Mouse (Mus musculus) thymus, adult 2 months (tissue): ENCODE results near the gene Ly6g5b.

Experiments used
- CTCF ChIP-seq: fragments of 200-500 bp; IDR thresholded peaks from 2 replicates; pipeline ENCODE4 v1.5.1; 2012; ENCODE audit warnings: mild to moderate bottlenecking, control low read depth, low read length, moderate library complexity, borderline replicate concordance; ENCODE audit not compliant: control insufficient read depth, poor library complexity, insufficient read depth; ENCODE audit errors: extremely low read depth
- POLR2A ChIP-seq: fragments of 200-500 bp; IDR thresholded peaks from 2 replicates; pipeline ENCODE4 v1.6.1; 2012; ENCODE audit warnings: mild to moderate bottlenecking, low read length, control low read depth, moderate library complexity; ENCODE audit not compliant: control insufficient read depth, poor library complexity, insufficient read depth; ENCODE audit errors: extremely low read depth

DNA sequence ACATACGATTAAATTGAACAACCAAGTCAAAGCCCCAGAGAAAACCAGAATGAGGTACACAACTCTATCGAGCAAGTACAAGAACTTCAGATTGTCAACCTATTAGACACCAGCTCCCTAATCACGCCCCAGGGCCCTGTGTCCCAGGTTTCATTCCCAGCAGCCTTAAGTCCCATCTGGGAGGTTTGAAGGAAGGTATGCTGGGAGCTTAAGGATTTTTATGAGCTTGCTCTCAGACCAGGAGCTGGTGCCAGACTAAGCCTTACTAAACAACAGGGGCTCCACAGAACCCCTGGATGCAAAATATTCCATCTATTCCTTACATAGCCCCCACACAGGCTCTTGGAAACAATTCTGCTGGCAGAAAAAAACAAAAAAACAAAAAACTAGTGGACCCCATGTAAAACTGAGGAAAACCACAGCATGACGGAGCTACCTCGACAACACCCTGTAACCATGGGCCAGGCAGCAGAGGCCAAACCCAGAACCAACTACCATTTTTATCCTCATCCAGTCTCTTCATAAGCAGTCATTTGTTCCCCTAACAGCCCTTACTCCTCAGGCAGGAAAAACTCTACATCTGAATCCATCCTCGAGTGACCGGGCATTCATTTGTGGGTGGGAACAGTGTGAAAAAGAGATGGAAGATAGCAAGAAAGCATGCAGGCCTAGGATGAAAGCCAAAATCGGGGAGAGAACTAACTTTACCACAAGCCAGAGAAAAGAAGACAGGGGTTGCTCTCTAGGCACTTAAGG lies 48.3 kb upstream of the Ly6g5b start:
- no peak for TF ChIP-seq POLR2A
- TF ChIP-seq CTCF = no peak
